Mouse (Mus musculus) heart, adult 2 months (tissue): Measurements from ENCODE around the gene Gm11037.

Source experiments
- EP300 ChIP-seq: fragments of 200-500 bp; IDR thresholded peaks from 2 replicates; pipeline ENCODE4 v1.6.1; 2011; ENCODE audit warnings: low read depth, low read length, control low read depth; ENCODE audit not compliant: insufficient read depth
- POLR2A ChIP-seq: fragments of 200-500 bp; IDR thresholded peaks from 2 replicates; pipeline ENCODE4 v1.6.1; 2011; ENCODE audit warnings: mild to moderate bottlenecking, low read depth, low read length, control low read depth; ENCODE audit not compliant: insufficient read depth

GRCm38 (mm10) chr2:131146193-131147042 lies 13.1 kb downstream of the Gm11037 start:
- TF ChIP-seq POLR2A (peak; percentile 60), EP300 (peak; percentile 57)
